Mouse (Mus musculus) cerebellum, adult 2 months (tissue): ENCODE results near the gene Erc2. TPM values are rescaled to one million over a fixed set of nuclear protein-coding genes. Genes with fewer than 3 reads are reported as not detected.

Experiments
- DNase-seq, 2 experiments: peaks; one replicate each; pipeline ENCODE4 v3.0.0; 2021
- H3K27ac ChIP-seq: fragments of 200-500 bp; 2 replicates; pipeline ENCODE4 v1.5.1; 2012; ENCODE audit warnings: low read length, control low read depth, inconsistent platforms; ENCODE audit not compliant: insufficient read depth
- H3K27me3 ChIP-seq: fragments of 200-500 bp; 2 replicates; pipeline ENCODE4 v1.6.1; 2012; ENCODE audit warnings: inconsistent platforms, mild to moderate bottlenecking, low read length, moderate library complexity; ENCODE audit not compliant: control insufficient read depth, insufficient read depth
- H3K4me1 ChIP-seq: fragments of 200-500 bp; 2 replicates; pipeline ENCODE4 v1.6.1; 2011; ENCODE audit warnings: low read length; ENCODE audit not compliant: control insufficient read depth, insufficient read depth
- H3K4me3 ChIP-seq: fragments of 200-500 bp; replicated peaks from 2 replicates; pipeline ENCODE3; 2011; ENCODE audit warnings: mild to moderate bottlenecking, low read depth, low read length, control low read depth; ENCODE audit not compliant: insufficient read depth
- CTCF ChIP-seq: fragments of 200-500 bp; IDR thresholded peaks from 2 replicates; pipeline ENCODE4 v1.5.1; 2011; ENCODE audit warnings: low read depth, mild to moderate bottlenecking, control low read depth, low read length, moderate library complexity, borderline replicate concordance; ENCODE audit not compliant: insufficient read depth
- POLR2A ChIP-seq: fragments of 200-500 bp; IDR thresholded peaks from 2 replicates; pipeline ENCODE4 v1.6.1; 2011; ENCODE audit warnings: low read length, control low read depth, borderline replicate concordance; ENCODE audit not compliant: insufficient read depth
- WGBS: fragments of 180-500 bp; shearing (Covaris S2); methylation state at CpG from one replicate; pipeline ENCODE4 v1.1.7; 2018; 5-methylcytosine and 5-hydroxymethylcytosine counted together
- polyA plus RNA-seq: library from polyadenylated mRNA; depleted of rRNA; stranded (reverse); fragments of >200 nt; gene quantifications from 2 replicates; pipeline ENCODE4 v1.2.3, GENCODE M21; 2012

Gene Erc2
- polyA plus RNA-seq, 1 experiment, result 15.1 TPM

- WGBS, result 83% methylated on average over 4 of the region's 4 CpGs
- Histone ChIP-seq H3K27ac (no peak overlapping the region), H3K4me1 (no peaks in the 10 kb centered on the region), H3K27me3 (no peaks in the 10 kb centered on the region), H3K4me3 (no peak overlapping the region)
- TF ChIP-seq POLR2A (no peak), CTCF (no peak)
- no peak for DNase-seq
Observed at GRCm38 (mm10) chr14:28295145-28295544, 672.9 kb downstream of the Erc2 start.

- Histone ChIP-seq H3K27ac (no peak overlapping the region), H3K4me1 (no peaks in the 10 kb centered on the region), H3K27me3 (no peaks in the 10 kb centered on the region; the same call in 1 of the 2 replicates), H3K4me3 (no peak overlapping the region)
- DNase-seq, result no peak
- TF ChIP-seq POLR2A (no peak), CTCF (no peak)
- WGBS, result 87% methylated on average over 6 of the region's 6 CpGs
Observed at GRCm38 (mm10) chr14:28300095-28300494, 677.9 kb downstream of the Erc2 start.

GRCm38 (mm10) chr14:28301251-28301650, 679.0 kb downstream of the Erc2 start:
- H3K4me1 ChIP-seq, result no peaks in the 10 kb centered on the region

GRCm38 (mm10) chr14:28304131-28304530, 681.9 kb downstream of the Erc2 start:
- Histone ChIP-seq H3K4me1 (no peaks in the 10 kb centered on the region), H3K27ac (no peak overlapping the region), H3K4me3 (no peak overlapping the region), H3K27me3 (no peaks in the 10 kb centered on the region; the same call in 1 of the 2 replicates)
- peak in 1 of 2 experiments; percentile 21 for DNase-seq
- no peak for TF ChIP-seq CTCF
- TF ChIP-seq POLR2A, result no peak
- 70% methylated on average over 5 of the region's 5 CpGs for WGBS

More at GRCm38 (mm10) chr14:28301251-28301650, 679.0 kb downstream of the Erc2 start:
- Histone ChIP-seq H3K4me3 (no peak overlapping the region), H3K27ac (no peak overlapping the region), H3K27me3 (no peaks in the 10 kb centered on the region; the same call in 1 of the 2 replicates)
- WGBS, result 77% methylated on average over 5 of the region's 5 CpGs
- TF ChIP-seq POLR2A (no peak), CTCF (no peak)
- DNase-seq, result no peak

- no peak for TF ChIP-seq CTCF
- no peaks in the 10 kb centered on the region for H3K4me1 ChIP-seq
- DNase-seq, result no peak
- 90% methylated on average over 1 of the region's 1 CpGs for WGBS
- no peak overlapping the region for H3K27ac ChIP-seq
- H3K4me3 ChIP-seq, result no peak overlapping the region
- no peaks in the 10 kb centered on the region for H3K27me3 ChIP-seq
Observed at GRCm38 (mm10) chr14:28308661-28309060, 686.4 kb downstream of the Erc2 start.

- WGBS, result 29% methylated on average over 7 of the region's 7 CpGs
- no peaks in the 10 kb centered on the region for H3K27me3 ChIP-seq
- DNase-seq, result no peak
- no peak overlapping the region for H3K4me3 ChIP-seq
- H3K27ac ChIP-seq, result no peak overlapping the region
- H3K4me1 ChIP-seq, result no peaks in the 10 kb centered on the region
- TF ChIP-seq CTCF (no peak), POLR2A (no peak)
Observed at GRCm38 (mm10) chr14:28316851-28317250, 694.6 kb downstream of the Erc2 start.

GRCm38 (mm10) chr14:28321916-28322534, 699.8 kb downstream of the Erc2 start:
- TF ChIP-seq POLR2A, result no peak
- TF ChIP-seq CTCF, result no peak
- H3K27me3 ChIP-seq, result no peaks in the 10 kb centered on the region; the same call in 1 of the 2 replicates
- no peak for DNase-seq
- WGBS, result 57% methylated on average over 5 of the region's 5 CpGs
- no peaks in the 10 kb centered on the region for H3K4me1 ChIP-seq
- no peak overlapping the region for H3K4me3 ChIP-seq
- H3K27ac ChIP-seq, result no peak overlapping the region

GRCm38 (mm10) chr14:28323243-28323642, 701.0 kb downstream of the Erc2 start:
- Histone ChIP-seq H3K4me3 (no peak overlapping the region), H3K27ac (no peak overlapping the region), H3K27me3 (no peaks in the 10 kb centered on the region; the same call in 1 of the 2 replicates), H3K4me1 (no peaks in the 10 kb centered on the region)
- WGBS, result 87% methylated on average over 2 of the region's 2 CpGs
- DNase-seq, result no peak
- TF ChIP-seq CTCF (no peak), POLR2A (no peak)
